Mouse (Mus musculus): Measurements from ENCODE around the gene 1700069L16Rik.

- TF ChIP-seq CTCF (IDR thresholded peaks at IDR 0.05; ENCODE audit: low read depth), result no peak
- TF ChIP-seq EP300 (IDR thresholded peaks at IDR 0.05; ENCODE audit: low read depth), result no peak
Measured at GRCm38 (mm10) chr5:113670110-113670509, 54.5 kb downstream of the 1700069L16Rik start.

All from liver, postnatal 0 days (tissue).